Mouse (Mus musculus) cerebellum, adult 11-12 months (tissue): ENCODE measurements around the gene 1700001C19Rik.
"Not testable (repeated sequence)": the region's sequence is repeated elsewhere in the genome, so short reads cannot be mapped to it uniquely, and the experiment has no call there.

ENCODE experiments used
- DNase-seq: peaks from one replicate; pipeline ENCODE4 v3.0.0; 2022

The 1700001C19Rik gene

GRCm38 (mm10) chr17:47428831-47429304 is 8.3 kb downstream of the 1700001C19Rik start:
- no peak for DNase-seq

GRCm38 (mm10) chr17:47427316-47427715 is 9.9 kb downstream of the 1700001C19Rik start:
- no peak for DNase-seq

- DNase-seq: no peak
These were observed 13.0 kb downstream of the 1700001C19Rik start for GRCm38 (mm10) chr17:47424186-47424585.

- DNase-seq: not testable (repeated sequence)
These were observed 14.6 kb downstream of the 1700001C19Rik start for GRCm38 (mm10) chr17:47422616-47423015.

GRCm38 (mm10) chr17:47421566-47421965 is 15.6 kb downstream of the 1700001C19Rik start:
- no peak for DNase-seq

- no peak for DNase-seq
These were observed 17.0 kb downstream of the 1700001C19Rik start for GRCm38 (mm10) chr17:47420195-47420594.

- DNase-seq: peak; percentile 32
These were observed 27.0 kb downstream of the 1700001C19Rik start for GRCm38 (mm10) chr17:47409897-47410861.

GRCm38 (mm10) chr17:47408558-47408898 is 28.6 kb downstream of the 1700001C19Rik start:
- peak; percentile 25 for DNase-seq

- no peak for DNase-seq
These were observed 29.2 kb downstream of the 1700001C19Rik start for GRCm38 (mm10) chr17:47407717-47408557.

- DNase-seq: no peak
These were observed 36.7 kb downstream of the 1700001C19Rik start, which contains the start of gene Guca1a for GRCm38 (mm10) chr17:47400451-47400850. Gene Guca1a, minus strand, starts transcription at chr17:47400584.

- no peak for DNase-seq
These were observed 38.1 kb downstream of the 1700001C19Rik start for GRCm38 (mm10) chr17:47399091-47399490.

GRCm38 (mm10) chr17:47395376-47395913 is 41.7 kb downstream of the 1700001C19Rik start:
- no peak for DNase-seq

GRCm38 (mm10) chr17:47394223-47394869 is 42.8 kb downstream of the 1700001C19Rik start:
- no peak for DNase-seq

- no peak for DNase-seq
These were observed 50.5 kb downstream of the 1700001C19Rik start for GRCm38 (mm10) chr17:47386649-47387048.

GRCm38 (mm10) chr17:47385145-47385544 is 52.0 kb downstream of the 1700001C19Rik start, which contains the start of gene Guca1b:
Gene Guca1b, plus strand, starts transcription at chr17:47385393.
- no peak for DNase-seq

GRCm38 (mm10) chr17:47384064-47384463 is 53.1 kb downstream of the 1700001C19Rik start:
- no peak for DNase-seq

GRCm38 (mm10) chr17:47383266-47383665 is 53.9 kb downstream of the 1700001C19Rik start:
- DNase-seq: no peak

- no peak for DNase-seq
These were observed 55.3 kb downstream of the 1700001C19Rik start for GRCm38 (mm10) chr17:47381917-47382316.

- DNase-seq: no peak
These were observed 59.0 kb downstream of the 1700001C19Rik start for GRCm38 (mm10) chr17:47378133-47378532.

GRCm38 (mm10) chr17:47376779-47377280 is 60.3 kb downstream of the 1700001C19Rik start:
- no peak for DNase-seq

- DNase-seq: no peak
These were observed 63.2 kb downstream of the 1700001C19Rik start for GRCm38 (mm10) chr17:47373991-47374390.

GRCm38 (mm10) chr17:47371451-47371850 is 65.7 kb downstream of the 1700001C19Rik start:
- DNase-seq: peak; percentile 33
